Mouse (Mus musculus): ENCODE measurements at regions not wholly inside any gene's neighbourhood (a gene's known extent, or its start where the extent isn't known, plus 50 kb on each side); places are given as distances from the start of the nearest gene placed in this dataset.

- no peak for ATAC-seq (ENCODE audit: borderline replicate concordance, extremely low read depth, low FRiP score, low TSS enrichment)
- no peak overlapping the region for H3K4me3 ChIP-seq
- H3K27me3 ChIP-seq: no peaks in the 10 kb centered on the region
- no peaks in the 10 kb centered on the region for H3K9me3 ChIP-seq
- H3K4me1 ChIP-seq: peaks cover 13% of the 10 kb centered on the region
- peak overlapping the region; percentile 91 for H3K27ac ChIP-seq
- no peak overlapping the region for H3K9ac ChIP-seq
- H3K4me2 ChIP-seq: no peak overlapping the region
- no peaks in the 10 kb centered on the region for H3K36me3 ChIP-seq
- WGBS: 59% methylated on average over 4 of the region's 4 CpGs
These were observed 70.5 kb downstream of the Apip start for GRCm38 (mm10) chr2:103143985-103144384.

GRCm38 (mm10) chr2:103144420-103144819 lies 70.9 kb downstream of the Apip start:
- Histone ChIP-seq H3K4me3 (no peak overlapping the region), H3K27me3 (no peaks in the 10 kb centered on the region), H3K27ac (peak overlapping the region; percentile 91), H3K4me1 (peaks cover 13% of the 10 kb centered on the region), H3K9ac (no peak overlapping the region), H3K4me2 (no peak overlapping the region), H3K36me3 (no peaks in the 10 kb centered on the region), H3K9me3 (no peaks in the 10 kb centered on the region)
- 63% methylated on average over 7 of the region's 7 CpGs for WGBS
- peak; percentile 94 for ATAC-seq (ENCODE audit: borderline replicate concordance, extremely low read depth, low FRiP score, low TSS enrichment)

GRCm38 (mm10) chr2:103145058-103145457 lies 71.6 kb downstream of the Apip start:
- Histone ChIP-seq H3K27ac (peak overlapping the region; percentile 91), H3K27me3 (no peaks in the 10 kb centered on the region), H3K9me3 (no peaks in the 10 kb centered on the region), H3K36me3 (no peaks in the 10 kb centered on the region), H3K4me2 (no peak overlapping the region), H3K4me3 (no peak overlapping the region), H3K4me1 (peaks cover 13% of the 10 kb centered on the region), H3K9ac (no peak overlapping the region)
- 40% methylated on average over 3 of the region's 3 CpGs for WGBS
- ATAC-seq (ENCODE audit: borderline replicate concordance, extremely low read depth, low FRiP score, low TSS enrichment): no peak

- H3K36me3 ChIP-seq: no peaks in the 10 kb centered on the region
- H3K4me1 ChIP-seq: peaks cover 13% of the 10 kb centered on the region
- peak overlapping the region; percentile 91 for H3K27ac ChIP-seq
- no peaks in the 10 kb centered on the region for H3K27me3 ChIP-seq
- WGBS: 72% methylated on average over 7 of the region's 7 CpGs
- no peak overlapping the region for H3K4me2 ChIP-seq
- ATAC-seq (ENCODE audit: borderline replicate concordance, extremely low read depth, low FRiP score, low TSS enrichment): no peak
- no peak overlapping the region for H3K4me3 ChIP-seq
- H3K9ac ChIP-seq: no peak overlapping the region
- no peaks in the 10 kb centered on the region for H3K9me3 ChIP-seq
These were observed 72.7 kb downstream of the Apip start for GRCm38 (mm10) chr2:103146132-103146531.

- no peak overlapping the region for H3K4me3 ChIP-seq
- 75% methylated on average over 1 of the region's 1 CpGs for WGBS
- ATAC-seq (ENCODE audit: borderline replicate concordance, extremely low read depth, low FRiP score, low TSS enrichment): no peak
- H3K9me3 ChIP-seq: no peaks in the 10 kb centered on the region
- no peak overlapping the region for H3K4me2 ChIP-seq
- no peaks in the 10 kb centered on the region for H3K4me1 ChIP-seq
- no peaks in the 10 kb centered on the region for H3K27me3 ChIP-seq
- no peaks in the 10 kb centered on the region for H3K36me3 ChIP-seq
- H3K27ac ChIP-seq: no peak overlapping the region
- H3K9ac ChIP-seq: no peak overlapping the region
These were observed 79.8 kb downstream of the Apip start for GRCm38 (mm10) chr2:103153261-103153660.

- no peak overlapping the region for H3K4me3 ChIP-seq
- H3K36me3 ChIP-seq: no peaks in the 10 kb centered on the region
- H3K27me3 ChIP-seq: no peaks in the 10 kb centered on the region
- WGBS: 54% methylated on average over 2 of the region's 2 CpGs
- no peak overlapping the region for H3K9ac ChIP-seq
- H3K4me1 ChIP-seq: no peaks in the 10 kb centered on the region
- no peak overlapping the region for H3K27ac ChIP-seq
- no peak for ATAC-seq (ENCODE audit: borderline replicate concordance, extremely low read depth, low FRiP score, low TSS enrichment)
- H3K9me3 ChIP-seq: no peaks in the 10 kb centered on the region
- no peak overlapping the region for H3K4me2 ChIP-seq
These were observed 94.3 kb downstream of the Apip start for GRCm38 (mm10) chr2:103167741-103168140.

GRCm38 (mm10) chr2:103168266-103168665 lies 94.8 kb downstream of the Apip start:
- Histone ChIP-seq H3K27me3 (no peaks in the 10 kb centered on the region), H3K9ac (no peak overlapping the region), H3K27ac (no peak overlapping the region), H3K9me3 (no peaks in the 10 kb centered on the region), H3K4me3 (no peak overlapping the region), H3K4me1 (no peaks in the 10 kb centered on the region), H3K4me2 (no peak overlapping the region), H3K36me3 (no peaks in the 10 kb centered on the region)
- no peak for ATAC-seq (ENCODE audit: borderline replicate concordance, extremely low read depth, low FRiP score, low TSS enrichment)

- H3K36me3 ChIP-seq: no peaks in the 10 kb centered on the region
- no peak overlapping the region for H3K27ac ChIP-seq
- no peak overlapping the region for H3K4me2 ChIP-seq
- no peaks in the 10 kb centered on the region for H3K4me1 ChIP-seq
- no peak for ATAC-seq (ENCODE audit: borderline replicate concordance, extremely low read depth, low FRiP score, low TSS enrichment)
- H3K9ac ChIP-seq: no peak overlapping the region
- WGBS: 76% methylated on average over 2 of the region's 2 CpGs
- no peak overlapping the region for H3K4me3 ChIP-seq
- no peaks in the 10 kb centered on the region for H3K9me3 ChIP-seq
- H3K27me3 ChIP-seq: no peaks in the 10 kb centered on the region
These were observed 103.9 kb downstream of the Apip start for GRCm38 (mm10) chr2:103177361-103177760.

- Histone ChIP-seq H3K4me1 (no peaks in the 10 kb centered on the region), H3K4me2 (no peak overlapping the region), H3K4me3 (no peak overlapping the region), H3K27me3 (no peaks in the 10 kb centered on the region), H3K9me3 (no peaks in the 10 kb centered on the region), H3K27ac (no peak overlapping the region), H3K36me3 (no peaks in the 10 kb centered on the region), H3K9ac (no peak overlapping the region)
- 36% methylated on average over 4 of the region's 4 CpGs for WGBS
- ATAC-seq (ENCODE audit: borderline replicate concordance, extremely low read depth, low FRiP score, low TSS enrichment): no peak
These were observed 106.9 kb downstream of the Apip start for GRCm38 (mm10) chr2:103180298-103180927.

- Histone ChIP-seq H3K9me3 (no peaks in the 10 kb centered on the region), H3K36me3 (no peaks in the 10 kb centered on the region), H3K27me3 (no peaks in the 10 kb centered on the region), H3K4me3 (no peak overlapping the region), H3K27ac (no peak overlapping the region), H3K4me1 (no peaks in the 10 kb centered on the region), H3K9ac (no peak overlapping the region), H3K4me2 (no peak overlapping the region)
- 63% methylated on average over 4 of the region's 4 CpGs for WGBS
- no peak for ATAC-seq (ENCODE audit: borderline replicate concordance, extremely low read depth, low FRiP score, low TSS enrichment)
These were observed 113.3 kb downstream of the Apip start for GRCm38 (mm10) chr2:103186751-103187260.

GRCm38 (mm10) chr2:103192591-103192990 lies 110.5 kb downstream of the Ehf start:
- 76% methylated on average over 4 of the region's 4 CpGs for WGBS
- ATAC-seq (ENCODE audit: borderline replicate concordance, extremely low read depth, low FRiP score, low TSS enrichment): no peak
- H3K27me3 ChIP-seq: no peaks in the 10 kb centered on the region

GRCm38 (mm10) chr2:103200313-103200712 lies 102.8 kb downstream of the Ehf start:
- H3K27ac ChIP-seq: no peak overlapping the region
- WGBS: 84% methylated on average over 6 of the region's 6 CpGs
- no peaks in the 10 kb centered on the region for H3K9me3 ChIP-seq
- no peak overlapping the region for H3K4me2 ChIP-seq
- ATAC-seq (ENCODE audit: borderline replicate concordance, extremely low read depth, low FRiP score, low TSS enrichment): no peak
- no peak overlapping the region for H3K9ac ChIP-seq
- H3K4me1 ChIP-seq: no peaks in the 10 kb centered on the region
- H3K27me3 ChIP-seq: no peaks in the 10 kb centered on the region
- H3K4me3 ChIP-seq: no peak overlapping the region
- H3K36me3 ChIP-seq: no peaks in the 10 kb centered on the region

More at GRCm38 (mm10) chr2:103192591-103192990, 110.5 kb downstream of the Ehf start:
- no peak overlapping the region for H3K27ac ChIP-seq
- no peak overlapping the region for H3K4me2 ChIP-seq
- no peak overlapping the region for H3K4me3 ChIP-seq
- H3K4me1 ChIP-seq: no peaks in the 10 kb centered on the region
- no peak overlapping the region for H3K9ac ChIP-seq
- H3K9me3 ChIP-seq: no peaks in the 10 kb centered on the region
- no peaks in the 10 kb centered on the region for H3K36me3 ChIP-seq

GRCm38 (mm10) chr2:103205046-103205445 lies 98.0 kb downstream of the Ehf start:
- no peak for ATAC-seq (ENCODE audit: borderline replicate concordance, extremely low read depth, low FRiP score, low TSS enrichment)
- H3K9me3 ChIP-seq: no peaks in the 10 kb centered on the region
- H3K4me3 ChIP-seq: no peak overlapping the region
- H3K4me2 ChIP-seq: no peak overlapping the region
- 77% methylated on average over 8 of the region's 8 CpGs for WGBS
- H3K36me3 ChIP-seq: no peaks in the 10 kb centered on the region
- no peaks in the 10 kb centered on the region for H3K4me1 ChIP-seq
- no peak overlapping the region for H3K9ac ChIP-seq
- no peaks in the 10 kb centered on the region for H3K27me3 ChIP-seq
- no peak overlapping the region for H3K27ac ChIP-seq

Measured in lung, embryonic 15.5 days (tissue).